Mouse (Mus musculus): ENCODE data around the gene Rpl11. TPM values are rescaled to one million over a fixed set of nuclear protein-coding genes. Genes with fewer than 3 reads are reported as not detected.
"Not testable (repeated sequence)": the region's sequence is repeated elsewhere in the genome, so short reads cannot be mapped to it uniquely, and the experiment has no call there.

The Rpl11 gene
- 176 and 224 TPM in 2 replicates for polyA plus RNA-seq (2012; rRNA removed)

- WGBS: 1% methylated on average over 21 of the region's 21 CpGs
- peaks cover 4% of the 10 kb centered on the region for H3K4me1 ChIP-seq (ENCODE audit: control insufficient read depth, insufficient read depth, insufficient read length, low read length)
Observed at GRCm38 (mm10) chr4:136053247-136053596, at the start of gene Rpl11. Gene Rpl11 (minus strand): TSS chr4:136053428.

GRCm38 (mm10) chr4:136101753-136102152 lies 48.5 kb upstream of the Rpl11 start:
- H3K27ac ChIP-seq (ENCODE audit: insufficient read depth, low read depth, low read length); H3K4me3 ChIP-seq (ENCODE audit: low read depth, low read length); H3K4me1 ChIP-seq (ENCODE audit: control insufficient read depth, insufficient read depth, insufficient read length, low read length); H3K36me3 ChIP-seq (ENCODE audit: control insufficient read depth, insufficient read depth, low read length); H3K27me3 ChIP-seq (ENCODE audit: control insufficient read depth, insufficient read depth, low read length): not testable (repeated sequence)
- WGBS: 78% methylated on average over 4 of the region's 4 CpGs

More at GRCm38 (mm10) chr4:136053247-136053596, at the start of gene Rpl11:
- Histone ChIP-seq H3K4me3 (ENCODE audit: low read depth, low read length) (peak within 1 kb of the TSS; percentile 91), H3K27ac (ENCODE audit: insufficient read depth, low read depth, low read length) (peak within 1 kb of the TSS; percentile 48), H3K27me3 (ENCODE audit: control insufficient read depth, insufficient read depth, low read length) (no peaks in the 10 kb centered on the region), H3K36me3 (ENCODE audit: control insufficient read depth, insufficient read depth, low read length) (peaks cover 28% of the 10 kb centered on the region)
- TF ChIP-seq POLR2A (IDR thresholded peaks at IDR 0.05; ENCODE audit: low read depth, low read length): peak; percentile 68
- TF ChIP-seq CTCF (IDR thresholded peaks at IDR 0.05; ENCODE audit: extremely low read depth, insufficient read length, insufficient replicate concordance, low read depth, low read length): peak; percentile 87

GRCm38 (mm10) chr4:136100396-136101070 lies 47.3 kb upstream of the Rpl11 start:
- Histone ChIP-seq H3K36me3 (ENCODE audit: control insufficient read depth, insufficient read depth, low read length) (no peaks in the 10 kb centered on the region), H3K4me3 (ENCODE audit: low read depth, low read length) (no peak overlapping the region), H3K4me1 (ENCODE audit: control insufficient read depth, insufficient read depth, insufficient read length, low read length) (no peaks in the 10 kb centered on the region), H3K27ac (ENCODE audit: insufficient read depth, low read depth, low read length) (no peak overlapping the region), H3K27me3 (ENCODE audit: control insufficient read depth, insufficient read depth, low read length) (no peaks in the 10 kb centered on the region)
- TF ChIP-seq POLR2A (IDR thresholded peaks at IDR 0.05; ENCODE audit: low read depth, low read length) (no peak), CTCF (IDR thresholded peaks at IDR 0.05; ENCODE audit: extremely low read depth, insufficient read length, insufficient replicate concordance, low read depth, low read length) (no peak)
- 74% methylated on average over 12 of the region's 12 CpGs for WGBS

- no peaks in the 10 kb centered on the region for H3K4me1 ChIP-seq (ENCODE audit: control insufficient read depth, insufficient read depth, insufficient read length, low read length)
- 94% methylated on average over 3 of the region's 3 CpGs for WGBS
- H3K4me3 ChIP-seq (ENCODE audit: low read depth, low read length): no peak overlapping the region
- no peaks in the 10 kb centered on the region for H3K27me3 ChIP-seq (ENCODE audit: control insufficient read depth, insufficient read depth, low read length)
- TF ChIP-seq POLR2A (IDR thresholded peaks at IDR 0.05; ENCODE audit: low read depth, low read length) (no peak), CTCF (IDR thresholded peaks at IDR 0.05; ENCODE audit: extremely low read depth, insufficient read length, insufficient replicate concordance, low read depth, low read length) (no peak)
- H3K36me3 ChIP-seq (ENCODE audit: control insufficient read depth, insufficient read depth, low read length): no peaks in the 10 kb centered on the region
- H3K27ac ChIP-seq (ENCODE audit: insufficient read depth, low read depth, low read length): no peak overlapping the region
Observed at GRCm38 (mm10) chr4:136098446-136098845, 45.2 kb upstream of the Rpl11 start.

GRCm38 (mm10) chr4:136096446-136097113 lies 43.4 kb upstream of the Rpl11 start:
- no peaks in the 10 kb centered on the region for H3K27me3 ChIP-seq (ENCODE audit: control insufficient read depth, insufficient read depth, low read length)
- no peak overlapping the region for H3K4me3 ChIP-seq (ENCODE audit: low read depth, low read length)
- no peak overlapping the region for H3K27ac ChIP-seq (ENCODE audit: insufficient read depth, low read depth, low read length)
- 83% methylated on average over 11 of the region's 11 CpGs for WGBS
- TF ChIP-seq CTCF (IDR thresholded peaks at IDR 0.05; ENCODE audit: extremely low read depth, insufficient read length, insufficient replicate concordance, low read depth, low read length): no peak
- TF ChIP-seq POLR2A (IDR thresholded peaks at IDR 0.05; ENCODE audit: low read depth, low read length): no peak
- H3K36me3 ChIP-seq (ENCODE audit: control insufficient read depth, insufficient read depth, low read length): no peaks in the 10 kb centered on the region
- H3K4me1 ChIP-seq (ENCODE audit: control insufficient read depth, insufficient read depth, insufficient read length, low read length): no peaks in the 10 kb centered on the region

- Histone ChIP-seq H3K4me1 (ENCODE audit: control insufficient read depth, insufficient read depth, insufficient read length, low read length) (no peaks in the 10 kb centered on the region), H3K27me3 (ENCODE audit: control insufficient read depth, insufficient read depth, low read length) (no peaks in the 10 kb centered on the region), H3K27ac (ENCODE audit: insufficient read depth, low read depth, low read length) (no peak overlapping the region), H3K4me3 (ENCODE audit: low read depth, low read length) (no peak overlapping the region), H3K36me3 (ENCODE audit: control insufficient read depth, insufficient read depth, low read length) (no peaks in the 10 kb centered on the region)
- 72% methylated on average over 9 of the region's 9 CpGs for WGBS
- TF ChIP-seq POLR2A (IDR thresholded peaks at IDR 0.05; ENCODE audit: low read depth, low read length) (no peak), CTCF (IDR thresholded peaks at IDR 0.05; ENCODE audit: extremely low read depth, insufficient read length, insufficient replicate concordance, low read depth, low read length) (no peak)
Observed at GRCm38 (mm10) chr4:136095490-136096105, 42.4 kb upstream of the Rpl11 start.

GRCm38 (mm10) chr4:136094519-136095219 lies 41.4 kb upstream of the Rpl11 start:
- TF ChIP-seq CTCF (IDR thresholded peaks at IDR 0.05; ENCODE audit: extremely low read depth, insufficient read length, insufficient replicate concordance, low read depth, low read length) (no peak), POLR2A (IDR thresholded peaks at IDR 0.05; ENCODE audit: low read depth, low read length) (no peak)
- 85% methylated on average over 18 of the region's 18 CpGs for WGBS
- H3K4me1 ChIP-seq (ENCODE audit: control insufficient read depth, insufficient read depth, insufficient read length, low read length): peaks cover 4% of the 10 kb centered on the region; the same call in 1 of the 2 replicates
- H3K27ac ChIP-seq (ENCODE audit: insufficient read depth, low read depth, low read length): no peak overlapping the region
- no peaks in the 10 kb centered on the region for H3K27me3 ChIP-seq (ENCODE audit: control insufficient read depth, insufficient read depth, low read length)
- no peaks in the 10 kb centered on the region for H3K36me3 ChIP-seq (ENCODE audit: control insufficient read depth, insufficient read depth, low read length)
- no peak overlapping the region for H3K4me3 ChIP-seq (ENCODE audit: low read depth, low read length)
